Mouse (Mus musculus): ENCODE measurements around the gene Tubgcp3. TPM values are rescaled to one million over a fixed set of nuclear protein-coding genes. Genes with fewer than 3 reads are reported as not detected.
"Not testable (repeated sequence)": the region's sequence is repeated elsewhere in the genome, so short reads cannot be mapped to it uniquely, and the experiment has no call there.

Tubgcp3 gene
- polyA plus RNA-seq, 1 experiment from 2014 or later: 39.0 TPM

DNA sequence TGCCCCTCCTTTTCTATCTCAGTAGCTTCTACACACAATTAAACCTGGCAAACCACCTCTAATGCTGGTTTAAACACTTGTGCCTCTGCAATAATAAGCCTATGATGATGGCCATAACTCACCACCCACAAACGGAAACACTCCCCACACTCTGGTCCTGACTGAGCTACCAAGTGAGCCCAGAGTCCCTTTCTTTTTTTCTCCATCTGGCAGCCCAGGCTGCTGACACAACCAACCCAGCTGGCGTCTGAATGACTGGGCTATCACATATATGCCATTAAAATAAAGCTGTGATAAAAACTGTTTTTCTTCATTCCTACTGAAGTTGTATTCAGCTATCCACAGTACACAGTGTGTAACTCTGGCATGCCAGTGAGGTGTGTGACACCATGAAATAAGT is 36.7 kb downstream of the Tubgcp3 start:
- Histone ChIP-seq H3K4me1 (replicated peaks) (no peaks in the 10 kb centered on the region), H3K9me3 (no peaks in the 10 kb centered on the region), H3K4me2 (no peak overlapping the region), H3K4me3 (no peak overlapping the region), H3K27ac (replicated peaks) (no peak overlapping the region), H3K27me3 (no peaks in the 10 kb centered on the region), H3K36me3 (peaks cover 56% of the 10 kb centered on the region), H3K9ac (no peak overlapping the region)
- WGBS: 88% methylated on average over 2 of the region's 2 CpGs
- no peak for ATAC-seq (ENCODE audit: low FRiP score, low read depth)

GRCm38 (mm10) chr8:12629079-12629478 is 43.0 kb downstream of the Tubgcp3 start:
- ATAC-seq (ENCODE audit: low FRiP score, low read depth): peak; percentile 77; the same call in 1 of the 2 replicates
- Histone ChIP-seq H3K36me3 (peaks cover 23% of the 10 kb centered on the region), H3K9ac (no peak overlapping the region), H3K4me2 (no peak overlapping the region), H3K4me3 (no peak overlapping the region), H3K27ac (replicated peaks) (no peak overlapping the region), H3K9me3 (no peaks in the 10 kb centered on the region), H3K27me3 (no peaks in the 10 kb centered on the region), H3K4me1 (replicated peaks) (peaks cover 12% of the 10 kb centered on the region)
- WGBS: 35% methylated on average over 3 of the region's 3 CpGs

DNA sequence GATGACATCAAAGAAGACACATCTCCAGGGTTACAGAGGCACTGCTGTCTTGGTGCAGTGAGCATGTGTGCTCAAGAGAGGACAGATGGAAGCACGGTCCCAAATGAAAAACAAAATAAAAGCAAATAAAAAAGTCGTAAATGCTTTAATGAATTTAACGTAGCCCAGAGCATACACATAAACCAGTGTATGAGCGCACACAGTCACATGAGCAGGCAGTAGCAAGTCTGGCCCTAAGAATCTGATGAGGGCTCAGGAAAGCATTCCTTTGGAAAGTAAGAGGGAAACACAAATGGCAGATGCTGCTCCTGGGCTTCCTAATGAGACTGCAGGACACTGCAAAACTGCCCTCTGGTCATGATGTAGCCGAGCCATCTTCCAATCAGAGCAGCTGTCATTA is 46.2 kb downstream of the Tubgcp3 start:
- Histone ChIP-seq H3K9ac (no peak overlapping the region), H3K36me3 (peaks cover 27% of the 10 kb centered on the region), H3K27ac (replicated peaks) (no peak overlapping the region), H3K4me1 (replicated peaks) (peaks cover 12% of the 10 kb centered on the region), H3K4me3 (no peak overlapping the region), H3K4me2 (no peak overlapping the region), H3K27me3 (no peaks in the 10 kb centered on the region), H3K9me3 (no peaks in the 10 kb centered on the region)
- no peak for ATAC-seq (ENCODE audit: low FRiP score, low read depth)
- 63% methylated on average over 5 of the region's 5 CpGs for WGBS

- Histone ChIP-seq H3K4me1 (replicated peaks) (peaks cover 12% of the 10 kb centered on the region), H3K4me3 (no peak overlapping the region), H3K27me3 (no peaks in the 10 kb centered on the region), H3K36me3 (peaks cover 23% of the 10 kb centered on the region), H3K9ac (no peak overlapping the region), H3K9me3 (no peaks in the 10 kb centered on the region), H3K27ac (replicated peaks) (no peak overlapping the region), H3K4me2 (no peak overlapping the region)
- no peak for ATAC-seq (ENCODE audit: low FRiP score, low read depth)
- 88% methylated on average over 18 of the region's 18 CpGs for WGBS
These were observed 50.4 kb downstream of the Tubgcp3 start for GRCm38 (mm10) chr8:12621550-12622222.

DNA sequence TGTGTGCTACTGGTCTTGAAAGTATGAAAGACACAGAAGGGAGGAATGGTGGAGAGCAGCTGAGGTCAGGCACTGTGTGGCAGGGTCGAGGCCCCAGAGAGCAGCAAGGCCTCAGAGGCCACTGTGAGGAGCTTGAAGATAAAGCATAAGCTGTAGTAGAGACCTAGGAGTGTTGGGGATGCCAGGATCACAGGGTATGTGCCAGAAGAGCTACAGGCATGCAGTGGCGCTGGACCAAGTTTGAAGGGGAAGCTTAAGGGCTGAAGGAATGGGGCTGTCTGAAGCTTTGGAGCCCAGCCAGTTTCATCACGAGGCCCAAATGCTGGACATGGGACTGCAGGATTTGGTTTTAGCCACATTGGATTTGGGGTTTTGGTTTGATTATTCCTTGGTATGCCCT is 54.7 kb downstream of the Tubgcp3 start:
- H3K4me1 ChIP-seq (replicated peaks); H3K4me3 ChIP-seq; H3K27me3 ChIP-seq; H3K9me3 ChIP-seq; H3K9ac ChIP-seq; ATAC-seq (ENCODE audit: low FRiP score, low read depth); H3K4me2 ChIP-seq; H3K27ac ChIP-seq (replicated peaks): not testable (repeated sequence)
- peaks cover 21% of the 10 kb centered on the region for H3K36me3 ChIP-seq
- whole genome bisulfite sequencing: 91% methylated on average over 3 of the region's 3 CpGs

- Histone ChIP-seq H3K4me1 (replicated peaks) (0 out of 2 replicates have a peak, but pooled peaks cover 9% of the 10 kb centered on the region), H3K9ac (no peak overlapping the region), H3K4me3 (no peak overlapping the region), H3K27ac (replicated peaks) (no peak overlapping the region), H3K27me3 (no peaks in the 10 kb centered on the region), H3K4me2 (no peak overlapping the region), H3K36me3 (peaks cover 12% of the 10 kb centered on the region; the same call in 1 of the 2 replicates), H3K9me3 (no peaks in the 10 kb centered on the region)
- 48% methylated on average over 7 of the region's 7 CpGs for WGBS
- ATAC-seq (ENCODE audit: low FRiP score, low read depth): no peak
These were observed 58.8 kb downstream of the Tubgcp3 start for GRCm38 (mm10) chr8:12613201-12613600.

- Histone ChIP-seq H3K4me3 (no peak overlapping the region), H3K27ac (replicated peaks) (no peak overlapping the region), H3K4me1 (replicated peaks) (0 out of 2 replicates have a peak, but pooled peaks cover 9% of the 10 kb centered on the region), H3K9me3 (no peaks in the 10 kb centered on the region), H3K27me3 (no peaks in the 10 kb centered on the region), H3K9ac (no peak overlapping the region), H3K4me2 (no peak overlapping the region), H3K36me3 (peaks cover 2% of the 10 kb centered on the region; the same call in 1 of the 2 replicates)
- WGBS: 53% methylated on average over 12 of the region's 12 CpGs
- ATAC-seq (ENCODE audit: low FRiP score, low read depth): peak; percentile 44
These were observed 62.1 kb downstream of the Tubgcp3 start for GRCm38 (mm10) chr8:12609752-12610449.

DNA sequence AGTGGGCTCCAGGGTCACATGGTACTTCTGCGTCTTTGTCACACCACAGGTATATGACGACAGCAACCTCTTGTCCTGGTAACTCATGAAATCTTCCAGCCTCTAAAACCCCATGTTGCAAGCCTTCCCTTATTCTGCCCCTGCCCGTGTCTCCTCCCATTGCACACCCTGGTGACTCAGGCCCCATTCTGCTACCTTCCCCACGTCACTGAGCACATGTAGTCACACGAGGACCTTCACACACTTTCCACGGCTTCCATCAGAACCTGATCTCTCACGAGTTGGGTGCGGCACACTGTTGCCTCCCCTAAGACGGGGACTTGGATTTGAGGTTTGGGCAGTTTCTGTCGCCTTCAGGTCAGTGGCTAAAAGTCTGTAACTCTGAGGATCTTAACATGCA is 63.2 kb downstream of the Tubgcp3 start:
- H3K4me3 ChIP-seq: no peak overlapping the region
- ATAC-seq (ENCODE audit: low FRiP score, low read depth): no peak
- H3K4me1 ChIP-seq (replicated peaks): 0 out of 2 replicates have a peak, but pooled peaks cover 9% of the 10 kb centered on the region
- H3K4me2 ChIP-seq: no peak overlapping the region
- no peaks in the 10 kb centered on the region for H3K9me3 ChIP-seq
- no peak overlapping the region for H3K27ac ChIP-seq (replicated peaks)
- H3K27me3 ChIP-seq: no peaks in the 10 kb centered on the region
- H3K36me3 ChIP-seq: no peaks in the 10 kb centered on the region
- no peak overlapping the region for H3K9ac ChIP-seq
- 84% methylated on average over 10 of the region's 10 CpGs for WGBS

DNA sequence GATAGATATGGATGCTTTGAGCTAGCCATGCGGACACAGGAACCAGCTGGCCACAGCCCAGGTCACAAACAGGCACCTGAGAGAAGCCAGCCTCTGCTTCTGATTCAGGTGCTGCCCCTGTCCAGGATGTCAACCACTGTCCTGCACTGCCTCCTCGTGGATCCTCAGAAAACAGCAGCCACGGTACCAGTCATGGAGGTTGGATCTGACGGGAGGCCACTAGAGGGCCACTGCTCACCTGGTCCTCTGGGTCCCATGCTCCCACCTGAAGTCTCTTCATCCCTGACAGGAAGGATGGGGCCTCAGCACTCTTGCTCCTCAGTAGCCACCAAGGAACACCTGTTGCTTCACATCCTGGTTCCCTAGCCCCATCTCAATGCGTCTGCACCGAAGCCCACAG is 64.8 kb downstream of the Tubgcp3 start:
- Histone ChIP-seq H3K36me3 (no peaks in the 10 kb centered on the region), H3K9me3 (no peaks in the 10 kb centered on the region), H3K4me3 (no peak overlapping the region), H3K9ac (no peak overlapping the region), H3K27ac (replicated peaks) (no peak overlapping the region), H3K4me1 (replicated peaks) (0 out of 2 replicates have a peak, but pooled peaks cover 9% of the 10 kb centered on the region), H3K27me3 (no peaks in the 10 kb centered on the region), H3K4me2 (no peak overlapping the region)
- peak; percentile 42; the same call in 1 of the 2 replicates for ATAC-seq (ENCODE audit: low FRiP score, low read depth)
- WGBS: 33% methylated on average over 6 of the region's 6 CpGs

DNA sequence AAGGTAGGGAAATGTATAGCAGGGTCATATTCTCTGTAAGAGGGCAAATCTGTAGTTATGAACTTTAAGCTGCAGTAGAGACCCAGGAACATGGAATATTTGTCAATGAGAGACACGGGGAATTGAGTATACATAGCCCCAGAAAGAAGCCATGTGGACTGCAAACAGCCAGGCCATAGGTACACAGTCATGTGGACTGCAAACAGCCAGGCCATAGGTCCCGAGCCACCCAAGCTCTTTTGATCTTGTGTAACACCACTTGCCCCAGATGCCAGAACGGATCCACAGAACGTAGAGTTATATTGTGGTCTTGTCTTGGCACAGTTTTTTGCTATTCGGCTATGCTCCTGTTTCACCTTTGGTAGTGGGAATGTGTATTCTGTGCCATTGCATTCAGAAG is 88.3 kb downstream of the Tubgcp3 start:
- Histone ChIP-seq H3K27me3 (peaks cover under 1% of the 10 kb centered on the region; the same call in 1 of the 2 replicates), H3K27ac (replicated peaks) (no peak overlapping the region), H3K4me1 (replicated peaks) (no peaks in the 10 kb centered on the region), H3K9ac (no peak overlapping the region), H3K9me3 (no peaks in the 10 kb centered on the region), H3K4me3 (no peak overlapping the region), H3K4me2 (no peak overlapping the region), H3K36me3 (no peaks in the 10 kb centered on the region)
- 93% methylated on average over 5 of the region's 5 CpGs for WGBS
- no peak for ATAC-seq (ENCODE audit: low FRiP score, low read depth)

DNA sequence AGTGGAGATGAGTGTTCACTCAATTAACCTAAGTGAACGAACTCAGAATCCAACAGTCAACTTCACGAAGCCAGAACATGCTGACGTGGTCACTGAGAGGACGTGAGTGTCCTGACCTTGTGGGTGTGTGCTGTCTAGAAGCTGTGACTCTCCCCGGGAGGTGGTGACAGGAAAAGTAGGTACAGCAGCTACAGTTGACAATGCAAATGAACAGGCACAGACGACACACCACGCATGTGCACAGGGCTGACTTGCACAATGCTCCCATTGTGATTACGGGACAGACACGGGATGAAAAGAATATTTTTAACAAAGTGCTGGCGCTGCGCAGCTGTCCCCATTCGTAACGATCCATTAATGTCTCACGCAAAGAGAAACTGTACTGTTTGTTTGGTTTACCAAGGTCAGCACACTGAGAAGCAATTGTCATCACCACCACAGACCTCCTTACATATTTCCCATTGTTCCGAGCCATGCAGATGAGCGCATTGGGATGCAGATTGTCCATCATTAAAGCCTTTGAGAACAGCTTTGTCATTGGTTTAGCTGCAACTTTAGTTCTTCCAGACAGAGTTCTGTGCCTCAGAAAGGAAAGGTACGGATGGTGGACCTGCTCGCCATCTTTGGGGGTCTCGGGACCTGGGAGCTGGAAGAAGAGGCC is 92.6 kb downstream of the Tubgcp3 start:
- H3K9me3 ChIP-seq; H3K4me1 ChIP-seq (replicated peaks); H3K4me3 ChIP-seq; H3K27me3 ChIP-seq; ATAC-seq (ENCODE audit: low FRiP score, low read depth); H3K27ac ChIP-seq (replicated peaks); H3K9ac ChIP-seq; H3K36me3 ChIP-seq: not testable (repeated sequence)
- 44% methylated on average over 19 of the region's 19 CpGs for WGBS
- H3K4me2 ChIP-seq: peak overlapping the region; percentile 33

- no peak overlapping the region for H3K4me2 ChIP-seq
- no peaks in the 10 kb centered on the region for H3K9me3 ChIP-seq
- H3K27ac ChIP-seq (replicated peaks): no peak overlapping the region
- no peak overlapping the region for H3K4me3 ChIP-seq
- no peaks in the 10 kb centered on the region for H3K4me1 ChIP-seq (replicated peaks)
- H3K36me3 ChIP-seq: no peaks in the 10 kb centered on the region
- H3K27me3 ChIP-seq: peaks cover 11% of the 10 kb centered on the region; the same call in 1 of the 2 replicates
- no peak overlapping the region for H3K9ac ChIP-seq
- WGBS: 54% methylated on average over 6 of the region's 6 CpGs
- no peak for ATAC-seq (ENCODE audit: low FRiP score, low read depth)
These were observed 95.3 kb downstream of the Tubgcp3 start for GRCm38 (mm10) chr8:12576739-12577138.

Measured in hindbrain, embryonic 15.5 days (tissue).